Mouse (Mus musculus) telencephalon, adult 2 months (tissue): ENCODE results near the gene Zswim1.
"Not testable (repeated sequence)": the region's sequence is repeated elsewhere in the genome, so short reads cannot be mapped to it uniquely, and the experiment has no call there.

ENCODE experiments used
- DNase-seq: peaks from one replicate; pipeline ENCODE4 v3.0.0-alpha.2; 2011; ENCODE audit warnings: low read depth, low spot score

Gene Zswim1

DNA sequence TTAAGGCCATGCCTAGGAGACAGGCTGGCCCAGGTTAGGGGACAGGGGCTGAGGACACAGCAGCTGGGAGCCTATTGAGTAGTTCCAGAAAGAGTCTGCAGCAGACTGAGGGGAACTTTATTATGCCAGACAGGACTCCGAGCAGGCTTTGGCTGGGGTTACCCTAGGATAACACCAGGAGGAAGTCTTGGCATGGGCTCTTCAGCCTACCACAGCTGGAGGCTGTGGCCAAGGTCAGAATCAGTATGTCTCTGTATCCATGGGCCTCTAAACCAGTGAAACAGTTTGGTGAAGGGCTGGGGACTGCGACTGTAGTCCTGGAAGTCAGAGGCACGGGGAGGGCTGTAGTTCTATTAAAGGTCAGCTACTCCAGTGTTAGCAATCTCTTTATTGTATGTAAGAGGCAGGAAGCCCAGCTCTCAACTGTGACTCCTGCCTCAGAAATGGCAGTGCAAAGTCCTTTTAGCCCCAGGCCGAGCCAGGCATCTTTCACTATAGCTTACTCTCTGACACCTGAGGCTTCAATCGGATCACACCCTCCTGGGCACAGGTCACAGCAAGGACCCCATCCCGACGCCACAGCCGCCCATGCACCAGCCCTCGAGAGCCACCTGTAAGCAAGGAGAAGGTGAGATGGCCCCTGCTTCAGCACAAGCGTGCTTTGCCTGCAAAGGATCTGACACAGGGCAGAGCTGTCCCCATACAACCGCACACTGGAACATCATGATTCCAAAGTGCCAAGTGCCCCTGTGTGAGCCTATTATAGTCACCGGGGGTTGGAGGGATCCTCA lies 29.9 kb upstream of the Zswim1 start:
- no peak for DNase-seq

DNA sequence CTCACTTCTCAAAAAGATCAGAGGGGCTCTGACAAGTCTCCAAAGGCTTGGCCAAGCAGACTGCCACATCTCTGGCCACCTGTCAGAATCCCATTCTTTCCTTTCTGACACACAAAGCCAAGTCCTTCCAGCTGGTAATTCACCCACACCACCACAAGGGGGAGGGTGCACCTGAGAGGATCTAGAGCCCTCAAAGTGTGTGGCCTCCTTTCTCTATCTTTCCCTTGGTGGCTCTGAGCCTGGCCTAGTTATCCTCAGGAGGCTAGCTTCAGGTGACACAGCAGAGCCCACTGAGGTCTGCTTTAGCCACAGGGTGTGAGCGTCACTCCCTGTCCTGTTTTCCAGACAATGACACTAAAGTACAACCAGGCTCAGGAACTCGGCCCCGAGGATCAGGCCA lies 29.2 kb upstream of the Zswim1 start:
- no peak for DNase-seq

GRCm38 (mm10) chr2:164793772-164794171 lies 28.7 kb upstream of the Zswim1 start:
- DNase-seq = no peak

DNA sequence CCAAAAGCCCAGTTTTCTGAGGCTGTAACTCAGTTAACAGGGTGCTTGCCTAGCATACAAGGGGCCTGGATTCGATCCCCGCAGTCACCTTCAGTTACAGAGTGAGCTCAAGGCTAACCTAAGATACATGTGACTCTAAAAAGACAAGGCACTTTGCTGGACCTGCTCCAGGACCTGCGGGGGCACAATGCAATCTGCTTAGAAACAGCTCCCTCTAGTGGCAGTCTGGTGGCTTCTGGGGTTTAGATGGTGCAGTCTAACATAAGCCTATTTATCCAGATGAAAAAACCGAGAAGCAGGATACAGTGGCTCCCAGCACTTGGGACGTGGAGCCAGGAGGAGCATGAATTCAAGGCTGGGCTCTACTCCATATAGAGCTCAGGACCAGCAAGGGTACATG lies 28.2 kb upstream of the Zswim1 start:
- DNase-seq = peak; percentile 81

- DNase-seq = no peak
These were observed 26.6 kb upstream of the Zswim1 start for GRCm38 (mm10) chr2:164795868-164796267.

DNA sequence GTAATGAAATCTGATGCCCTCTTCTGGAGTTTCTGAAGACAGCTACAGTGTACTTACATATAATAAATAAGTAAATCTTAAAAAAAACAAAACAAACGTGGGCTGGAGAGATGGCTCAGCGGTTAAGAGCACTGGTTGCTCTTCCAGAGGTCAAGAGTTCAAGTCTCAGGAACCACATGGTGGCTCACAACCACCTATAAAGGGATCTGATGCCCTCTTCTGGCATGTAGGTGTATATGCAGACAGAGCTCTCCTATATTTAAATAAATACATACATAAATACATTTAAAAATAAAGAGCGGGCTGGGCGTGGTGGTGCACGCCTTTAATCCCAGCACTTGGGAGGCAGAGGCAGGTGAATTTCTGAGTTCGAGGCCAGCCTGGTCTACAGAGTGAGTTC lies 23.9 kb upstream of the Zswim1 start:
- DNase-seq = not testable (repeated sequence)

GRCm38 (mm10) chr2:164800252-164801004 lies 22.1 kb upstream of the Zswim1 start:
- no peak for DNase-seq

- DNase-seq = no peak
These were observed 19.1 kb upstream of the Zswim1 start for GRCm38 (mm10) chr2:164803201-164803920.

DNA sequence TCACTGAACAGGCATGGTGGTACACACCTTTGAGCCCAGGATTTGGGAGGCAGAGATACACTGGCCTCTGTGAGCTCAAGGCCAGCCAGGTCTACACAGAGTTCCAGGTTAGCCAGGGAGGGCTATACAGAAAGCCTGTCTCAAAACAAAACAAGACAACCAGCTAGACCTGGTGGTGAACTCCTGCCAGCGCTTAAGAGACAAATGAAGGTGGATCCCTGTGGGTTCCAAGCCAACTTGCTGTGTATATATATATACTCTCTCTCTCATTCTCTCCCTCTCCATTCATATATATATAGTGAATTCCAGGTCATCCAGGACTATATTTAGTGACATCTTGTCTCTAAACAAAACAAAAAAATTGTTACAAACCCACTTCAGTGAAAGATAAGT lies 18.6 kb upstream of the Zswim1 start:
- DNase-seq = no peak

- DNase-seq = peak; percentile 98
These were observed 17.8 kb upstream of the Zswim1 start, which contains the start of the genes Acot8 and Zswim3 for GRCm38 (mm10) chr2:164804533-164805331. TSS of gene Acot8 (minus strand) at chr2:164804882. TSS of gene Zswim3 (plus strand) at chr2:164805098.

DNA sequence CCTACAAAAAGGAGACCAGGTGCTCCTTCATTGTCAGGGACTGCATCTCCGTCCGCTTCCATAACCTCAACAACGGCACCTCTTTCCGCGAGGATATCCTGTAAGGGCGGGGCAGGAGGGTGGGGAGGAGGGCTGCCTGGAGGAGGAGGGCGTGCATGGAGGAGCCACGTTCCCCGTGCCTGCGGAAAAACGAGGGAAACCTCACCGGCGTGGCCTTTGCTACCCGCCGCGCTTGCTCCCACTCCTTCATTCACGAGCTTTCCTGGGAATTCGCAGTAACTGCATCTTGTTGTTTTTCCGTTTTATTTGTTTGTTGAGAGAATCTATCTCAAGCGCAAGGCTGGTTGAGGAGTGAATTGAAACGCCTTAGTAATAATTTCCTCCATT lies 17.2 kb upstream of the Zswim1 start:
- DNase-seq = no peak

- no peak for DNase-seq
These were observed 15.9 kb upstream of the Zswim1 start for GRCm38 (mm10) chr2:164806614-164807013.

DNA sequence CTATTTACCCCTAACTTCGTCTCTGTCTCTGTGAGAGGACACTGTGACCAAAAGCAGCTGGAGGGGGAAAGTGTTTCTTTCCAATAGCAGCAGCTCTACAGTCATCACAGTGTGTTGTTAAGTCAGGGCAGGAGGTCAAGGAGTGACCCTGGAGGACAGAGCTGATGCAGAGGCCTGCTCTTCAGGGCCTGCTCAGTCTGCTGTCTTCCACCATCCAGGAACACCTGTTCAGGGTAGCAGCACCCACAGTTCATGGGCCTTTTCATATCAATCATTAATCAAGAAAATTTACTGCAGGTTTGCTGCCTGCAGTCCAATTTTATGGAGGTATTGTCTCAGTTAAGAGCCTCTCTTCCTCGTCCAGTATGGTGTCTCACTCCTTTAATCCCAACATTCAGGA lies 8.9 kb upstream of the Zswim1 start:
- no peak for DNase-seq

GRCm38 (mm10) chr2:164815348-164815747 lies 7.1 kb upstream of the Zswim1 start:
- no peak for DNase-seq

GRCm38 (mm10) chr2:164815821-164816220 lies 6.7 kb upstream of the Zswim1 start:
- no peak for DNase-seq

- DNase-seq = no peak
These were observed 5.3 kb upstream of the Zswim1 start for GRCm38 (mm10) chr2:164817206-164817605.

GRCm38 (mm10) chr2:164817703-164818102 lies 4.8 kb upstream of the Zswim1 start:
- no peak for DNase-seq

DNA sequence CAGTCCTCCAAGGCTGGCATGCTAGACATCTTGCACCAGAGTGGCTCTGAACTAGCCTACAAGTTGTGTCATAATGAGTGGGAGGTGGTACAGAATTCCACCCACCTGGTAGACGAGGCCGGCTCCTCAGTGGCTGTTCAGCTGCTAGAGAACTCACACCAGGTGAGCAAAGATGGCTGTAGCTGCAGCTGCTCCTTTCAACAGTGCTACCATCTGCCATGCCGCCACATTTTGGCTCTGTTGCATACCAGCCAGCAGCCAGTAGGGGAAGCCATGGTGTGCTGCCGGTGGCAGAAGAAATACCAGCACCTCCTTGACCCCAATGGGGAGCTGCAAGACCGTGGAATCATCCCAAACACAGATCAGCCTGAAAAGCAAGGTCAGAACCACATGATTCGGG lies 1.4 kb upstream of the Zswim1 start:
- DNase-seq = no peak

DNA sequence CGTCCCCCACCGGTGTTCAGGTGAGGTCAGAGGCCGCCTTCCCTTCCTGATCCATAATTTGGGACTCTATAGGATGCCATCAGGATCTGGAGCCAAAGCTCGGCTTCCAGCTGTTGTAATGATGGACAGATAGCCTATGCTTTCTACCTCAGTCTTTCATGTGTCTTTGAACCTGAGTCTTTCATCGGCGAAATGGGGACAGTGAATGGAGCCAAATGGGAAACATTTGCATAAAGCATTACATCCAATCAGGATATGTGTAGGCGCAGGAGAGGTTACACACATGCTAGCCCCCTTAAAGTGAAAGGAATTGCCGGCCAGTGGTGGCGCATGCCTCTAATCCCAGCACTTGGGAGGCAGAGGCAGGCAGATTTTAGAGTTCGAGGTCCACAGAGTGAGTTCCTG lies 697 bp downstream of the Zswim1 start:
- peak; percentile 64 for DNase-seq

DNA sequence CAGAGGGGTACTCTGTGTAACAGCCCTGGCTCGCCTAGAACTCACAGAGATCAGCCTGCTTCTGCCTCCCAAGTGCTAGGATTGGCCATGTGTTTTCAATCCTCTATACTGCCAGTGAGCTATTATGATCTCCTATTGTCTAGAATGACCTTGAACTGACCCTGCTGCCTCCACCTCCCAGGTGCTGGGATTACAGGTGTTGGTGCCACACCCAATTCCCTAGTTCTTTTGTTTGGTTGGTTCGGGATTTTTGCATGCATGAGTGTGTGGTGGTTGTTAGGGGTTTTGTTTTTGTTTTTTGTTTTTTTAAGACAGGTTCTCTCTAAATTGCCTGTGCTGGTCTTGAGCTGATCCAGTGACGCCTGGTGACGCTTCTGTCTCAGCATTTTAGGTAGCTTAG lies 1.5 kb downstream of the Zswim1 start:
- DNase-seq = no peak

DNA sequence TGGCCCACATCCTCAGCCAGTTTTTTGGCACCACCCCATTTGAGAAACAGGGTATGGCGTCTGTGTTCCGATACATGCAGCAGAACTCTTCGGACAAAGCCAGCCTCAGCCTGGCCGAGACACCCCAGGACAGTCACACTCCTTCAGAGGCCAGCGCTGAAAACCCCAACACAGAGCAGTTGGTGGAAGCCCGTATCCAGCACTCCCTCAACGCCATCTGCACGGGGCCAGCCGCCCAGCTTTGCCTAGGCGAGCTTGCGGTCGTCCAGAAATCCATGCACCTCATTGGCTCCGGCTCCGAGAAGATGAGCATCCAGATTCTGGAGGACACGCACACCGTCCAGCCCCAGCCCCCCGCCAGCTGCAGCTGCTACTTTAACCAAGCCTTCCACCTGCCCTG lies 3.0 kb downstream of the Zswim1 start:
- no peak for DNase-seq
